Mouse (Mus musculus) hindbrain, embryonic 14.5 days (tissue): ENCODE results near the gene Wdhd1. TPM values are rescaled to one million over a fixed set of nuclear protein-coding genes. Genes with fewer than 3 reads are reported as not detected.

Experiments used
- ATAC-seq: fragments of 200-750 bp; cut with Nextera tagmentation; 2 replicates; pipeline ENCODE4 v1.8.0; 2017; ENCODE audit warnings: moderate number of reproducible peaks, mild to moderate bottlenecking, moderate TSS enrichment, moderate library complexity; ENCODE audit not compliant: low FRiP score
- DNase-seq: peaks from one replicate; pipeline ENCODE4 v3.0.0-alpha.2; 2015; ENCODE audit warnings: low spot score
- H3K27ac ChIP-seq: fragments of 300-500 bp; sonication (generic); 2 replicates; pipeline ENCODE4 v1.5.1; 2014; ENCODE audit warnings: mild to moderate bottlenecking, moderate library complexity
- H3K27me3 ChIP-seq: fragments of 300-500 bp; sonication (generic); 2 replicates; pipeline ENCODE4 v1.6.1; 2014; ENCODE audit warnings: mild to moderate bottlenecking, low read length, mixed read lengths; ENCODE audit not compliant: control insufficient read depth, insufficient read depth
- H3K36me3 ChIP-seq: fragments of 300-500 bp; sonication (generic); replicated peaks from 2 replicates; pipeline ENCODE4 v1.6.1; 2014; ENCODE audit not compliant: control insufficient read depth, insufficient read depth
- H3K4me1 ChIP-seq: fragments of 300-500 bp; sonication (generic); replicated peaks from 2 replicates; pipeline ENCODE4 v1.6.1; 2014; ENCODE audit warnings: antibody characterized with exemption, low read length, mixed read lengths; ENCODE audit not compliant: control insufficient read depth, insufficient read depth
- H3K4me2 ChIP-seq: fragments of 300-500 bp; sonication (generic); replicated peaks from 2 replicates; pipeline ENCODE4 v1.6.1; 2014; ENCODE audit warnings: mild to moderate bottlenecking, moderate library complexity
- H3K4me3 ChIP-seq: fragments of 300-500 bp; sonication (generic); replicated peaks from 2 replicates; pipeline ENCODE4 v1.5.1; 2014; ENCODE audit warnings: mild to moderate bottlenecking, low read length
- H3K9ac ChIP-seq: fragments of 300-500 bp; sonication (generic); 2 replicates; pipeline ENCODE4 v1.6.1; 2014
- H3K9me3 ChIP-seq: fragments of 300-500 bp; sonication (generic); 2 replicates; pipeline ENCODE4 v1.6.1; 2016; ENCODE audit warnings: low read length; ENCODE audit not compliant: control insufficient read depth
- WGBS: fragments of 180-500 bp; shearing (Covaris S2); extraction: QIAGEN DNeasy Blood & Tissue Kit; methylation state at CpG from one replicate; pipeline ENCODE4 v1.1.7; 2014; 5-methylcytosine and 5-hydroxymethylcytosine counted together
- polyA plus RNA-seq: library from polyadenylated mRNA; unstranded; fragments of >200 nt; fragmentation: Nextera tagmentation; extraction: Ambion mirVana; gene quantifications from 2 replicates; pipeline ENCODE4 v1.2.1, GENCODE M21; 2014

The Wdhd1 gene
- polyA plus RNA-seq, 1 experiment from 2014 or later = 15.6 TPM

DNA sequence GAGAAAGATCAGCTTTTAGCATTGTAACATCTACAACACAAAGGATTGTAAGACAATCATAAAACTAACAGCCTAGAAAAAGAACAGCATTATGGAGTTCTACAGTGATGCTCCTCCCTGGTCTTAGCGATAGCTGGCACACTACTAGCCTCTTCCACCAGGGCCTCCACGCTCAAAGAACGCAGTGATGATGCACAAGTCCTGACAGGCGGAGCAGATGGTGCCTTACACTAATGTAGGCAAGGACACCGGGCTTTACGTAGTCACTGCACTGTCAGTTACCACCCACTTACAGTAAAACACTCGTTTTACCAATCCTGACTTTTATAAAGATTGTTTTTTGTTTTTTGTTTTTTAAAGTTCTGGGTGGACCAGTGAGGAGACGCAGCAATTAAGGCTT lies 10.8 kb downstream of the Wdhd1 start:
- WGBS = 94% methylated on average over 8 of the region's 8 CpGs
- no peaks in the 10 kb centered on the region for H3K27me3 ChIP-seq
- no peak overlapping the region for H3K4me3 ChIP-seq
- peaks cover 77% of the 10 kb centered on the region for H3K36me3 ChIP-seq
- DNase-seq (no peak), ATAC-seq (no peak)
- H3K4me2 ChIP-seq = no peak overlapping the region
- no peaks in the 10 kb centered on the region for H3K4me1 ChIP-seq
- no peaks in the 10 kb centered on the region for H3K9me3 ChIP-seq
- no peak overlapping the region for H3K27ac ChIP-seq
- no peak overlapping the region for H3K9ac ChIP-seq

DNA sequence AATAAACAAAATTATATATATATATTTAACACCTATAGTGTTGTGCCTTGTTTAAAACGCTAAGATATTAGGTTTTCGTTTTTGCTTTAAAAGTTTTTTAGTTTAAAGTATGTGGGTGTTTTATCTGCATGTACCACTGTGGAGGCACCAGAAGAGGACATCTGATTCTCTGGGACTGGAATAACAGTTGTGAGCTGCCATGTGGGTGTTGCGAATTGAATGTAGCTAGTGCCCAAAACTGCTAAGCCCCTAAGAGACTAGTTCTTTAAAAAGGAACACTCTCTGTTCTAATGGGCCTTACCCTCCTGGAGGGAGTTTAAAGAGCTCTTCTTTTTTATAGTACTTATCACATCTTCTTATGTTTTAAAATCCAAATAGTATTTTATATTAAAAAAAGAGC lies 11.8 kb downstream of the Wdhd1 start:
- no peaks in the 10 kb centered on the region for H3K9me3 ChIP-seq

DNA sequence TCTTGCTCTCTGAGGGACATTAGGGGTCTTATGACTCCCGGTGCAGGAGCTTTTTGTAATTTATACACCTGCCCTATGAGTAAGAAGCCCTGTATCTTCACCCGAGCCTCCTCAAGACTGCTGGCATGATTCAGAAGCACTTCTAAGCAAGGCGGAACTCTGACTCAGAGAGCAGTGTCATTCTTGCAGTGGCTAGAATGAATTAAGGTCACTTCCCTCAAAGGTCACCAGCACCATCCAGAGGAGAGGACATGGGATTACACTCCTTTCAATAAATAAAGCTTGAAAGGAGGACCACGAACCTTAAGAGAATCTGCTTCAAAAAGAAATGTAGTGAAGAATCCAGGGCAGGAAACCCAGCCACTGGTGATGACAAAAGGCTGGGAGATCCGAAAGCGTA lies 26.8 kb downstream of the Wdhd1 start:
- Histone ChIP-seq H3K4me3 (no peak overlapping the region), H3K9me3 (no peaks in the 10 kb centered on the region), H3K4me2 (no peak overlapping the region), H3K27ac (no peak overlapping the region), H3K27me3 (no peaks in the 10 kb centered on the region), H3K9ac (no peak overlapping the region), H3K36me3 (peaks cover 43% of the 10 kb centered on the region), H3K4me1 (no peaks in the 10 kb centered on the region)
- no peak for DNase-seq
- WGBS = 88% methylated on average over 6 of the region's 6 CpGs
- ATAC-seq = no peak

More for the DNA sequence above, 11.8 kb downstream of the Wdhd1 start:
- Histone ChIP-seq H3K4me1 (no peaks in the 10 kb centered on the region), H3K4me3 (no peak overlapping the region), H3K9ac (no peak overlapping the region), H3K4me2 (no peak overlapping the region), H3K27me3 (no peaks in the 10 kb centered on the region), H3K27ac (no peak overlapping the region), H3K36me3 (peaks cover 78% of the 10 kb centered on the region)
- DNase-seq = no peak
- WGBS = 96% methylated on average over 3 of the region's 3 CpGs
- ATAC-seq = no peak

DNA sequence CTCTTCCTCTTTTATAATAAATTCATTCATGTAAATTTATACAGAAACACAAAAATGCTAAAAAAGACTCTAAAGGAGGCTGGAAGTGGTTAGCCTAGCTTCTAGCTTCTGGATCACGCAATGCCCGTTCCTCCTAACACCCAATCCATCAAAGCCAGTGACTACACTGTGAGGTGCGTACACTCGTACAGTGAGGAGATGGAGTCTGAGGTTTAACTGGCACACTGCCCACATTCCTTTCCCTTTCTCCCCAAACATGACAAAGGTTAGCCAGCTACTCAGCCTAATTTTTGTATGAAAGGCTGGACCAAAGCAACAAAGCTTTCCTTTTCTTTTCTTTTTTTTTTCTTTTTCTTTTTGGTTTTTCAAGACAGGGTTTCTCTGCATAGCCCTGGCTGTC lies 33.9 kb downstream of the Wdhd1 start:
- H3K27ac ChIP-seq = no peak overlapping the region
- H3K36me3 ChIP-seq = peaks cover 56% of the 10 kb centered on the region
- H3K9ac ChIP-seq = no peak overlapping the region
- no peak overlapping the region for H3K4me2 ChIP-seq
- H3K4me1 ChIP-seq = no peaks in the 10 kb centered on the region
- ATAC-seq = no peak
- H3K27me3 ChIP-seq = no peaks in the 10 kb centered on the region
- 69% methylated on average over 4 of the region's 4 CpGs for WGBS
- DNase-seq = no peak
- no peak overlapping the region for H3K4me3 ChIP-seq
- H3K9me3 ChIP-seq = no peaks in the 10 kb centered on the region

DNA sequence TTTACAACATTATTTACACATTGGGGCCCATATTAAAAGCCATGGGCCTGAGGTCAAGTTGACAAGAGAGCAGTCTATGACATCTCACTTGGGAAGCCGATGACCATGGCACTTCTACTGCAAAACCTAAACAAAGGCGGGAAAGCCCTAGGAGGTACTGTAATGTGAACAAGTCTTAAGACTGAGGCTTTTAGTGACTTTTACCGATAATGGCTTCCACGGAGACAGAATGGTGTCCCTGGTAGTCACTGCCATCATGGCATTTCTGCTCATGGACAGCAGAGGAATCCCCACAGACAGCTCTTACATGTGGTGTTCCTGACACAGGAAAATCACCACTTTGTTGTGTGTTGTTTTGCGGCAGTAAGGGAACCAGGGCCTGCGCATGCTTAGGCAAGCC lies 35.6 kb downstream of the Wdhd1 start:
- Histone ChIP-seq H3K27ac (no peak overlapping the region), H3K4me2 (no peak overlapping the region), H3K9ac (no peak overlapping the region), H3K27me3 (no peaks in the 10 kb centered on the region), H3K36me3 (peaks cover 39% of the 10 kb centered on the region), H3K9me3 (no peaks in the 10 kb centered on the region), H3K4me3 (no peak overlapping the region), H3K4me1 (no peaks in the 10 kb centered on the region)
- no peak for ATAC-seq
- no peak for DNase-seq
- WGBS = 97% methylated on average over 6 of the region's 6 CpGs

DNA sequence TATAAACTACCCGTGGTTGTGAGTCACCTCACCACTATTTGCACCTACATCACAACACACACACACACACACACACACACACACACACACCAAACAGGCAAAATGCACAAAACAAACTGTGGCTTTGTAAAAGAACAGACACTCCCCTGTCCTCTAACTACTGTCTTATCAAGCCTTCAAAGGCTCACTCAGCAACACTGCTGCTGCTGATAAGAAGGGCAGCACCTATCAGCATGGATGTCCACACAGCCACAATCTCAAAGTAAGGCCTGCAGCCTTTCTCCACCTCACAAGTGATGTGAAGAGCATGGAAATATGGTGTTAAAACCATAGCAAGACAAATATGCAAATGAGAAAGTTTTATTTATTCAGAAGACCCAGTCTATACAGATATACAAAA lies 36.1 kb downstream of the Wdhd1 start:
- WGBS = 95% methylated on average over 1 of the region's 1 CpGs
- H3K9me3 ChIP-seq = 0 out of 2 replicates have a peak, but pooled peaks cover under 1% of the 10 kb centered on the region

DNA sequence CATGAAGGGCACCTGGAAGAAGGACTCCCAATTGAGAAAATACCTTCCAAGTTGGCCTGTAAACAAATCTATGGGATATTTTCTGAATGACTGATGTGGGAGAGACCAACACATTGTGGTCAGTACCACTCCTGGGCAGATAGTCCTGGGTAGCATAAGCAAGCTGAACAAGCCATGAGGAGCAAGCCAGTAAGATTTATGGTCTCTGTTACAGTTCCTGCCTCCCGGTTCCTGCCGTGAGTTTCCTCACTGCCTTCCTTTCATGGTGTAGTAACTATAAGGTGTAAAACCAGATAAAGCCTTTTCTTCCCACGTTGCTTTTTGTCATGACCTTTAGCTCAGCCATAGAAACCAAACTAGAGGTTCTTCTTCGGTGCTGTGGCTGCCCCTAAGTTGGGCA lies 39.4 kb downstream of the Wdhd1 start:
- Histone ChIP-seq H3K27me3 (no peaks in the 10 kb centered on the region), H3K9ac (no peak overlapping the region), H3K9me3 (0 out of 2 replicates have a peak, but pooled peaks cover 4% of the 10 kb centered on the region), H3K4me3 (no peak overlapping the region), H3K36me3 (peaks cover 12% of the 10 kb centered on the region), H3K27ac (no peak overlapping the region), H3K4me1 (no peaks in the 10 kb centered on the region), H3K4me2 (no peak overlapping the region)
- DNase-seq (no peak), ATAC-seq (no peak)
- 93% methylated on average over 4 of the region's 4 CpGs for WGBS

More for the DNA sequence above, 36.1 kb downstream of the Wdhd1 start:
- Histone ChIP-seq H3K9ac (no peak overlapping the region), H3K4me1 (no peaks in the 10 kb centered on the region), H3K4me3 (no peak overlapping the region), H3K27me3 (no peaks in the 10 kb centered on the region), H3K27ac (no peak overlapping the region), H3K4me2 (no peak overlapping the region), H3K36me3 (peaks cover 37% of the 10 kb centered on the region)
- DNase-seq (no peak), ATAC-seq (no peak)

DNA sequence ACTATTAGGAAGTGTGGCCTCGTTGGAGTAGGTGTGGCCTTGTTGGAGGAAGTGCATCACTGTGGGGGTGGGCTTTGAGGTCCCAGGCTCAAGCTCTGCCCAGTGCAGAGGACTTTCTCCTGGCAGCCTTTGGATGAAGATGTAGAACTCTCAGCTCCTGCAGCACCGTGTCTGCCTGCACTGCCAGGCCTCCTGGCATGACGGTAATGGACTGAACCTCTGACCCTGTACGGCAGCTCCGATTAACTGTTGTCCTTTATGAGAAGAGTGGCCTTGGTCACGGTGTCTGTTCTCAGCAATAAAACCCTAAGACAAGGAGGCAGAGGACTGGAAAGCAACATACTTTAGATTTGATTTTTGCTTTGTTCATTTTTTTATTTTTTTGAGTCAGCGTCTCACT lies 40.2 kb downstream of the Wdhd1 start:
- H3K9ac ChIP-seq = no peak overlapping the region
- ATAC-seq = no peak
- H3K4me3 ChIP-seq = no peak overlapping the region
- no peaks in the 10 kb centered on the region for H3K4me1 ChIP-seq
- H3K4me2 ChIP-seq = no peak overlapping the region
- no peaks in the 10 kb centered on the region for H3K27me3 ChIP-seq
- DNase-seq = no peak
- WGBS = 98% methylated on average over 7 of the region's 7 CpGs
- no peak overlapping the region for H3K27ac ChIP-seq
- H3K36me3 ChIP-seq = peaks cover 11% of the 10 kb centered on the region
- H3K9me3 ChIP-seq = 0 out of 2 replicates have a peak, but pooled peaks cover 4% of the 10 kb centered on the region

DNA sequence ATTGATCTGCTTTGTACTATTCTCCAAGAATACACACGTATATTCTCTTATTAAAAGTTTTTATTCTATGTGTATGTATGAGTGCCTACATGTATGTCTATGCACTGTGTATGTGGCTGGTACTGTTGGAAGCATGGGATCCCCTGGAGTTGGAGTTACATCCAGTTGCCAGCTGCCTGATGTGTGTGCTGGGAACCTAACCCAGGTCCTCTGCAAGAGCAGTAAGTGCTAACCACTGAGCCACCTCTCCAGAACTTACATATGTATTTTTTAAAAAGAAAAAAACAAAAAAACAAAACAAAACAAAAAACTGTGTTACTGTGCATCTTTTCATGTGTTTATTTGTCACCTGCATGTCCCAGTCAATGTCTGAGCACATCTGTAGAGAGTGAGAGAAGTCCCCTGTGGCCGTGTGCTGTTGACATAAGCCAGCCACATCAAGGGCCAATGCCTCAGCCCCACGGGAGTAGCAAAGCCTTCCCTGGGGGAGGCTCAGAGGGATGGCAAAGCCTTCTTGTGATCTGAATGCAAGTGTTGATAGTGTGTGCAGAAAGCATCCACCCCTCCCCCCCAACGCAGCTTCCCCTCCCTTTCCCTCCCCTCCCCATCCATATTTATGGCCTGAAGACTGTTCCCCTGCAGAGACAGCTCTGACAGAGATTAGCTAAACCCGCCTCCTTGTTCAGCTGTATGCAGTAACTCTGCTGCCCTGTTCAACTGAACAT lies 42.0 kb downstream of the Wdhd1 start:
- H3K4me1 ChIP-seq = no peaks in the 10 kb centered on the region
- no peak for DNase-seq
- no peak overlapping the region for H3K4me2 ChIP-seq
- H3K9me3 ChIP-seq = 0 out of 2 replicates have a peak, but pooled peaks cover 4% of the 10 kb centered on the region
- H3K27ac ChIP-seq = no peak overlapping the region
- no peak for ATAC-seq
- no peak overlapping the region for H3K9ac ChIP-seq
- no peaks in the 10 kb centered on the region for H3K27me3 ChIP-seq
- no peak overlapping the region for H3K4me3 ChIP-seq
- H3K36me3 ChIP-seq = no peaks in the 10 kb centered on the region
- WGBS = 83% methylated on average over 5 of the region's 5 CpGs

DNA sequence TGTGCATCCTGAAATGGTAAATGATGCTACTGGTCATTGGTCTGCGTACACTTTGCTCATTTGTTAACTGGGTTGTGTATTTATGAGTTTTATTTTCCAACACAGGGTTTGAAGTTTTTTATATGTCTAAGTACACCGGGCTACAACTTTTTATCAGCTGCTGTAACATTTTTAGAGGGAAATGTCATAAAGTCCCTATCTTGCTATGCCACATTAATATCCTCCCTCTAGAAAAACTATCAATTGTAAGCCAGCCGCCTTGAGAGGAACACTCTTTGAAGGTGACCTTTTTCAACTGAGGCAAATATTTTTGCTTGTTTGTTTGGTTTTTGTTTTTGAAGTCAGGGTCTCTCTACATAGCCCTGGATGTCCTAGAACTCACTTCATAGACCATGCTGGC lies 42.6 kb downstream of the Wdhd1 start:
- no peaks in the 10 kb centered on the region for H3K4me1 ChIP-seq
- 95% methylated on average over 3 of the region's 3 CpGs for WGBS

More for the DNA sequence above, 42.6 kb downstream of the Wdhd1 start:
- Histone ChIP-seq H3K9ac (no peak overlapping the region), H3K4me3 (no peak overlapping the region), H3K4me2 (no peak overlapping the region), H3K27me3 (no peaks in the 10 kb centered on the region), H3K27ac (no peak overlapping the region), H3K36me3 (no peaks in the 10 kb centered on the region), H3K9me3 (0 out of 2 replicates have a peak, but pooled peaks cover 4% of the 10 kb centered on the region)
- DNase-seq (no peak), ATAC-seq (no peak)
